Mouse (Mus musculus) C2C12 (cell line): ENCODE data around the gene Nubp1. TPM values are rescaled to one million over a fixed set of nuclear protein-coding genes. Genes with fewer than 3 reads are reported as not detected.

Experiments used
- H3K27me3 ChIP-seq: one replicate; pipeline ENCODE4 v1.6.1; 2011; ENCODE audit not compliant: control insufficient read depth, insufficient read depth, insufficient read length
- H3K36me3 ChIP-seq: one replicate; pipeline ENCODE4 v1.6.1; 2011; ENCODE audit not compliant: control insufficient read depth, insufficient read depth
- H3K4me3 ChIP-seq: one replicate; pipeline ENCODE4 v1.5.1; 2011; ENCODE audit warnings: mild to moderate bottlenecking, control low read depth; ENCODE audit not compliant: poor library complexity, insufficient read depth, severe bottlenecking
- H3K79me2 ChIP-seq: one replicate; pipeline ENCODE4 v1.6.1; 2011; ENCODE audit not compliant: control insufficient read depth, insufficient read depth
- H3K79me3 ChIP-seq: one replicate; pipeline ENCODE4 v1.6.1; 2011; ENCODE audit warnings: low read depth, control low read depth
- H3ac ChIP-seq: one replicate; pipeline ENCODE3; 2011; ENCODE audit warnings: low read depth; ENCODE audit not compliant: control insufficient read depth, insufficient read length
- CEBPB ChIP-seq: IDR thresholded peaks from one replicate; pipeline ENCODE4 v1.6.1; 2011; ENCODE audit warnings: low read depth, mild to moderate bottlenecking, control low read depth, moderate library complexity
- CTCF ChIP-seq: IDR thresholded peaks from one replicate; pipeline ENCODE4 v1.5.1; 2011; ENCODE audit not compliant: control insufficient read depth, insufficient read depth, insufficient read length
- FOSL1 ChIP-seq: IDR thresholded peaks from one replicate; pipeline ENCODE4 v1.8.0; 2011; ENCODE audit warnings: mild to moderate bottlenecking, low read length; ENCODE audit not compliant: poor library complexity, insufficient read depth, severe bottlenecking
- MAX ChIP-seq: IDR thresholded peaks from one replicate; pipeline ENCODE4 v1.6.1; 2011; ENCODE audit warnings: mild to moderate bottlenecking, control low read depth
- MYOD1 ChIP-seq: IDR thresholded peaks from one replicate; pipeline ENCODE4 v1.6.1; 2011; ENCODE audit warnings: low read depth; ENCODE audit not compliant: control insufficient read depth, insufficient read length
- MYOG ChIP-seq: IDR thresholded peaks from one replicate; pipeline ENCODE4 v1.6.1; 2011; ENCODE audit not compliant: control insufficient read depth, insufficient read length; ENCODE audit errors: extremely low read depth
- USF1 ChIP-seq: IDR thresholded peaks from one replicate; pipeline ENCODE4 v1.6.1; 2011; ENCODE audit warnings: low read depth, mild to moderate bottlenecking, control low read depth, moderate library complexity
- long read RNA-seq, 2 experiments: library from polyadenylated mRNA; unstranded; transcript quantifications; one replicate each; pipeline ENCODE4 v2.0.0; 2019 to 2020
- polyA plus RNA-seq: library from polyadenylated mRNA; unstranded; fragments of >200 nt; fragmentation: generic; extraction: Trizol; gene quantifications from one replicate; pipeline ENCODE4 v1.2.1, GENCODE M21; 2012; ENCODE audit warnings: missing spikeins

The Nubp1 gene
- 67.6 TPM for polyA plus RNA-seq
- long read RNA-seq, experiment 1, transcript Nubp1-201 (11 exons, 2,121 nt) = major isoform, 64 of 79 reads
- long read RNA-seq, experiment 1, partial matches to known transcripts = 6 of 79 reads
- long read RNA-seq, experiment 1, other reads (novel, unspliced or antisense) = 8 of 79 reads
- long read RNA-seq, experiment 2, transcript Nubp1-201 (11 exons, 2,121 nt) = major isoform, 403 of 446 reads
- long read RNA-seq, experiment 2, partial matches to known transcripts = 9 of 446 reads
- long read RNA-seq, experiment 2, other reads (novel, unspliced or antisense) = 30 of 446 reads

DNA sequence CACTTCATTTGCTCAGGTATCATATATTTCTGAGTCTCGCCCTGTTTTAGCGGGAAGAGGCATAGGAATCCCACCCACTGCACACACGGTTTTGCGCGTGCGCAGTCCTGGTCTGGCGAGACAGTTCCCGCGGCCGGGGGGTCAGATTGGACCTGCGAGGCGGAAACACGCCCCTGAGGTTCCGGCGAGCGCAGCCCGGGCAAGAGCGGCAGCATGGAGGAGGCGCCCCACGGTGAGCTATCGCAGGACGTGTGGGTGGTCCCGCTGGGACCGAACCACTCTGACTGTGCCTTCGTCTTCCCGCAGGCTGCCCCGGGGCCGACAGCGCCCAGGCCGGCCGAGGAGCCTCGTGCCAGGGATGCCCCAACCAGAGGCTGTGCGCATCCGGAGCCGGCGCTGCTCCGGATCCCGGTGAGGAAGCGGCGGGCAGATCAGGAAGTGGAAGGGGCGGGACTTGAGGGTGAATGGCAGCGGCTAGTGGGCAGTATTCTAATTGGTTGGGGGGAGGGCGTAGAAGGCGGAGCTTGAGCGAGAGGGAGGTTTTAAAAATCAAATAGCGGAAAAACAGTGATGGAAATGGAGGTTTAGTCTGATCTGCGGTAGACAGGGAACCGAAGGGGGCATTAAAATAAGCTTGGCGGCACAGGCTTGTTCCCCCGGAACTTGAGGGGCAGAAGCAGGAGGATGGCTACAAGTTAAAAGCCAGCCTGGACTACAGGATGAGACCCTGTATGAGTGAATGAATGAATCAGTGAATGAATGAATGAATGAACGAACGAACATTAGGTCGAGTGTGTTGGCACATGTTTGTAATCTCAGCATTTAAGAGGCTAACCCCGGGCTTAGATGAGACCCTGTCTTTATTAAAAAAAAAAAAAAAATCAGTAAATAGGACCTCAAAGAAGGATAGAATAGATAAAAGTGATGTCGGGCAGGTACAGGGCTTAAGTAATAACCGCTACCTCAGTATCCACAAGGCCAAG, at the start of gene Nubp1:
Nubp1 (plus strand) TSS at position 185 of the 983 bp plus-strand sequence.
- Histone ChIP-seq H3K36me3 (peaks cover 37% of the 10 kb centered on the region), H3K79me3 (peaks cover 10% of the 10 kb centered on the region), H3ac (peak within 1 kb of the TSS; percentile 75), H3K79me2 (peaks cover 24% of the 10 kb centered on the region), H3K27me3 (no peaks in the 10 kb centered on the region), H3K4me3 (peak within 1 kb of the TSS; percentile 49)
- TF ChIP-seq MAX (peak; percentile 83), CTCF (no peak)

DNA sequence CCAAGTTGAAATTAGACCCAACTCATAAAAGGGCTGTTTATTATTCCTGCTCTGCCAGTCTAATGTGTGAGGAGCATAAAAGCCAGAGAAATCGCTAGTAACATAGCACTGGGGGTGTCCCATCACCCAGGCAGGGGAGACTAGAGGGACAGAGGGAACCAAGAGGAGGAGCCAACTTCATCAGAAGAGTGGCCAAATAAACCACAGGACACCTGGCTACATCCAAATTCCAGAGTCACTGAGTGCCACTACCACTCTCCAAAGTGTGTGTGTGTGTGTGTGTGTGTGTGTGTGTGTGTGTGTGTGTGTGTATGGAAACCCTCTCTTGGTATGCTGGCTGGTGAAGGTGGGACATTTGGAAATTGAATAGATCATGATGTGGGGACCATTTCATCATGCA, 48.7 kb upstream of the Nubp1 start:
- H3K27me3 ChIP-seq = no peaks in the 10 kb centered on the region
- no peak for TF ChIP-seq MAX
- TF ChIP-seq CTCF = no peak
- no peak for TF ChIP-seq CEBPB
- no peak for TF ChIP-seq USF1
- no peak for TF ChIP-seq MYOG
- TF ChIP-seq MYOD1 = no peak
- no peak for TF ChIP-seq FOSL1

DNA sequence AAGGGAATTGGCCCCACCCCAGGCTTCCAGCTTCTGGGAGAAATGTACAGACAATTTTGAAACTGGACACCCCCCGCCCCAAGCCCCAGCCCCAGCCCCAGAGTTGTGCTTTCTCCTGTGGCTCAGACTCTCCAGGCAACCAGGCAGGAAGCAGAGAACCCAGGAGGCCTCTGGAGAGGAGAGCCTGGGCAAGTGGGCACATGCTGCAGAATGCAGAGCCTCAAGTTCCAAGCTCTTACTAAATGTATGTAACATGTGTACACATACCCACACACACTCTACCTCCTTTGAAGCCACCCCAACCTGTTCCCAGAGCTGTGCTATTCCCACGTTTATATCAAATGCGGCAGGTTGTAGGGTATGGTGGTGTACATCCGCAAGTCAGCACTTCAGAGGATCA, 46.0 kb upstream of the Nubp1 start:
- Histone ChIP-seq H3K36me3 (no peaks in the 10 kb centered on the region), H3K27me3 (no peaks in the 10 kb centered on the region), H3K79me3 (no peaks in the 10 kb centered on the region), H3K4me3 (no peak overlapping the region), H3ac (no peak overlapping the region), H3K79me2 (no peaks in the 10 kb centered on the region)
- TF ChIP-seq CEBPB = no peak
- TF ChIP-seq FOSL1 = no peak
- no peak for TF ChIP-seq MYOG

More for the DNA sequence above, 48.7 kb upstream of the Nubp1 start:
- H3K4me3 ChIP-seq = no peak overlapping the region
- no peak overlapping the region for H3ac ChIP-seq
- H3K79me2 ChIP-seq = no peaks in the 10 kb centered on the region
- no peaks in the 10 kb centered on the region for H3K79me3 ChIP-seq
- no peaks in the 10 kb centered on the region for H3K36me3 ChIP-seq

DNA sequence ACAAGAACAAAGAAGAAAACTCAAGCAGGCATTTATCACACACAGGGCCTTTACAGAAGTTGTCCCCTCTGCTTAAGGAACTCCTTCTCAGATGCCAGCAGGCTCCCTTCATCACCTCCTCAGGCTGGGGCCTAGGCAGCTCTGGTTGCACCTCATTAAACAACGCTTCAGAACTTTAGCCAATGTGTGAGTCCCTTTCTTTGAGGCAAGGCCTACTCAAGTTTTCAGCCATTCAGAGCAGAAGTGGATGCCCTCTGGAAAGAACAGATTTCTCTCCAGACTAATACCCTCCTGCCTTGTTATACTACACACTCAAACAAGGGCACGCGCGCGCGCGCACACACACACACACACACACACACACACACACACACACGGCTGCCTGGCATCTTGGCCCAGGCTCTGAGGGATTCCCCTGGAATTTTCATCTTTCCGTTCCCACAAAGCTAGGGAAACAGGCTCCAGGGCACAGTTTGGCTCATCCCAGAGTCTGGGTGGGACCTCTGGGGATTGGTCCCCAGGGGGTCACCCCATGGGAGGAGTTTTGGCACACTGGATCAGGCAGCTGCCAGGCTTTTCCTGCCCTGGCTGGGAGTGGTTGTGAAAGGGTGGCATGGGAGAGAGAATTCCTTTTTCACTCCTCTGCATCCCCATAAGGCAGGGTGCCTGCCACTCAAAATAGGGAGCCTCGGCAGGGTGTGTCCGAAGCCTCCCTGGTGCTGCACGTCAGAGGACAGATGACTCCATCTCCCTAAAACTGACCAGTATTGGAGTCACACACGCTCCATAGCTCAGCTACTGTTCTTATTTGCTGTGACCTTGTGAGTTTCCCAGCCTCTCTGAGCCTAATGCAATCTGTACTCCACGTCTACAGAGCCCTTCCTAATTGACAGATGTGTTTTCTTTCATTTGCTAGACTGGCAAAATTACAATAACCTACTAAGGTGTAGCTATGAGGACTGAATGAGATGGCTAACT, 45.2 kb upstream of the Nubp1 start:
- no peak for TF ChIP-seq USF1
- peak; percentile 18 for TF ChIP-seq MYOD1
- peak; percentile 10 for TF ChIP-seq MAX
- Histone ChIP-seq H3K79me2 (no peaks in the 10 kb centered on the region), H3K36me3 (no peaks in the 10 kb centered on the region), H3ac (no peak overlapping the region), H3K79me3 (no peaks in the 10 kb centered on the region), H3K4me3 (no peak overlapping the region), H3K27me3 (no peaks in the 10 kb centered on the region)

DNA sequence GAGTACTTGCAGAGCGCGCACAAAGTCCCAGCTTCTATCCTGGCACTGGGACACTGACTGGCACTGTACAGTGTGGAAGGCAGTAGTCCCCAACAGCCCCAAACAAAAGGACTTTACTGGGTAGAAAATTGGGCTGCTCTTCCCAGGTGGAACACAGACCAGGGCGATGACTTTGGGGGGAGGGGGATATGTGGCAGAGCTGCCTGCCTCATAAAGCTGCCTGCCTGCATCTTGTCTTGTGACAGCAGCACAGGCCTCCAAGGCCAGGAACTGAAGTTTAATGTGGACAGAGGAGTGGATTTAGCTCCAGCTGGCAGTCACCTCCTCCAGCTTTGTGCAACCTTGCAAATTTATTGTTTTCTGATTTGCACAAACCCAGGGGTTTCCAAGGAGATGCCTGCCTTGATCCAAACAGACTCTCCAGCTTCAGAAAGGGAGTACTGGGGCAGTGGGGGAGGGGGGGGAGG, 42.2 kb upstream of the Nubp1 start:
- no peaks in the 10 kb centered on the region for H3K79me2 ChIP-seq
- H3K4me3 ChIP-seq = no peak overlapping the region
- no peaks in the 10 kb centered on the region for H3K79me3 ChIP-seq
- no peaks in the 10 kb centered on the region for H3K27me3 ChIP-seq
- TF ChIP-seq MYOD1 = no peak
- TF ChIP-seq CEBPB = no peak
- no peak for TF ChIP-seq MYOG
- no peak for TF ChIP-seq USF1
- TF ChIP-seq CTCF = no peak
- no peak for TF ChIP-seq FOSL1
- TF ChIP-seq MAX = no peak
- no peak overlapping the region for H3ac ChIP-seq
- H3K36me3 ChIP-seq = no peaks in the 10 kb centered on the region
